Mouse (Mus musculus) lung, postnatal 0 days (tissue): ENCODE data around the gene Lrmda.

Experiments
- CTCF ChIP-seq: IDR thresholded peaks from 2 replicates; pipeline ENCODE4 v1.5.1; 2016; ENCODE audit warnings: antibody characterized with exemption, mild to moderate bottlenecking
- EP300 ChIP-seq: IDR thresholded peaks from 2 replicates; pipeline ENCODE4 v1.6.1; 2016; ENCODE audit warnings: antibody characterized with exemption, mild to moderate bottlenecking, control low read depth

GRCm38 (mm10) chr14:22051941-22052664 is 32.6 kb downstream of the Lrmda start:
- TF ChIP-seq CTCF, result no peak
- TF ChIP-seq EP300, result no peak
